Mouse (Mus musculus): ENCODE measurements around the gene Lrrc4c. TPM values are rescaled to one million over a fixed set of nuclear protein-coding genes. Genes with fewer than 3 reads are reported as not detected.

Gene Lrrc4c
- total RNA-seq, 1 experiment: 0.09 TPM

DNA sequence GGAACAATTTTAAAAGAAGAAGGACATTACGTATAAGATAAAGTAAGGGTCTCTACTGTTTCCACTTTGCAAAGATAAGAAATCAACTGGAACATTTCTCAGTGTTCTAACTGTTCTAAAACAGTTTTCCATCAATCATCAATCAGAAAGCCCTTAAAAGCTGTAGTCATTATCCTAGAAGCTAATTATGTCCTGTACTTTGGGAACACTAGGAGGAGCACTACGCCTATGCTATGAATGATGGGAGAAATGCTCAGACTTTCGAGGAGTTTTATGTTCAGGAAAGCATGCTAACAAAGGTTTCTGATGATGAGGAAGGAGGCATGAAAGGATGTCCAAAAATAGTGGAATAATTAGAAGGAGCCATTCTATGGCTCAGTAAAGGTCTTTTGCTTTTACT lies 219.5 kb downstream of the Lrrc4c start:
- no peaks in the 10 kb centered on the region for H3K36me3 ChIP-seq (ENCODE audit: control insufficient read depth, insufficient read depth, low read length, poor library complexity, severe bottlenecking)
- no peak overlapping the region for H3K9ac ChIP-seq (ENCODE audit: insufficient read depth, low read depth, low read length, poor library complexity, severe bottlenecking)
- no peak for DNase-seq (ENCODE audit: low read depth, low spot score)
- H3K4me1 ChIP-seq (ENCODE audit: control insufficient read depth in 2 of 2, insufficient read depth in 2 of 2, low read length in 2 of 2, poor library complexity in 1 of 2): no peaks in the 10 kb centered on the region
- no peak overlapping the region for H3K4me3 ChIP-seq (ENCODE audit: insufficient read depth in 1 of 2, low read depth in 1 of 2, low read length in 2 of 2, poor library complexity in 1 of 2, severe bottlenecking in 1 of 2)
- in situ Hi-C loops (cut with MboI; ENCODE audit: low sequenced_read_pairs in 2 of 2, unreplicated experiment in 2 of 2): no loop called here
- H3K27ac ChIP-seq (ENCODE audit: insufficient read depth, low read depth, low read length, poor library complexity, severe bottlenecking): no peak overlapping the region
- TF ChIP-seq HCFC1 (IDR thresholded peaks at IDR 0.05; ENCODE audit: borderline replicate concordance, insufficient read depth, low read length) (no peak), CHD2 (IDR thresholded peaks at IDR 0.05; ENCODE audit: low read depth, low read length) (no peak), MAFK (IDR thresholded peaks at IDR 0.05; ENCODE audit: insufficient read depth, low read depth, low read length) (no peak), ZNF384 (IDR thresholded peaks at IDR 0.05; ENCODE audit: low read depth, low read length) (no peak), ZC3H11A (IDR thresholded peaks at IDR 0.05; ENCODE audit: borderline replicate concordance, low read depth, low read length) (no peak)
- H3K9me3 ChIP-seq (ENCODE audit: control insufficient read depth, insufficient read depth, low read depth, low read length): no peaks in the 10 kb centered on the region

DNA sequence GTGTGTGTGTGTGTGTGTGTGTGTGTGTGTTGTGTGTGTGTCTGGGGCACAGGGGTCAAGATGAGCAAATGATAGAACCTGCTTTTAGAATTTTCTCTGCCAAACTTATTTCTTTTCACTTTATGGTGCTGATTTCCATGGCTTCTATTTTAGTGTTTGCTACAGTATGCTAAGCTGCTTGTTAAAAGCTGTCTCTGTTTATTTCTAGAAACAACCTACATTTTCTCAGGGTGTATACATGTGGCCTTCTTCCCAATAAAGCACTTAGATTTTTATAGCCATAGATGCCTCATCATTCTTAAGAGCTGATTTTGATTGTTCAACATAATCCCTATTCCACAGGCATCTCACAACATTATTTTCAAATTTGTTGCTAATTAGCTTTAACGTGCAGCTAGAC lies 229.2 kb downstream of the Lrrc4c start:
- DNase-seq (ENCODE audit: low read depth, low spot score): no peak
- no peak overlapping the region for H3K4me3 ChIP-seq (ENCODE audit: insufficient read depth in 1 of 2, low read depth in 1 of 2, low read length in 2 of 2, poor library complexity in 1 of 2, severe bottlenecking in 1 of 2)
- H3K9me3 ChIP-seq (ENCODE audit: control insufficient read depth, insufficient read depth, low read depth, low read length): no peaks in the 10 kb centered on the region
- no peak overlapping the region for H3K9ac ChIP-seq (ENCODE audit: insufficient read depth, low read depth, low read length, poor library complexity, severe bottlenecking)
- in situ Hi-C loops (cut with MboI; ENCODE audit: low sequenced_read_pairs in 2 of 2, unreplicated experiment in 2 of 2): no loop called here
- TF ChIP-seq HCFC1 (IDR thresholded peaks at IDR 0.05; ENCODE audit: borderline replicate concordance, insufficient read depth, low read length) (no peak), CHD2 (IDR thresholded peaks at IDR 0.05; ENCODE audit: low read depth, low read length) (no peak)
- no peak overlapping the region for H3K27ac ChIP-seq (ENCODE audit: insufficient read depth, low read depth, low read length, poor library complexity, severe bottlenecking)
- no peaks in the 10 kb centered on the region for H3K4me1 ChIP-seq (ENCODE audit: control insufficient read depth in 2 of 2, insufficient read depth in 2 of 2, low read length in 2 of 2, poor library complexity in 1 of 2)
- H3K36me3 ChIP-seq (ENCODE audit: control insufficient read depth, insufficient read depth, low read length, poor library complexity, severe bottlenecking): no peaks in the 10 kb centered on the region

DNA sequence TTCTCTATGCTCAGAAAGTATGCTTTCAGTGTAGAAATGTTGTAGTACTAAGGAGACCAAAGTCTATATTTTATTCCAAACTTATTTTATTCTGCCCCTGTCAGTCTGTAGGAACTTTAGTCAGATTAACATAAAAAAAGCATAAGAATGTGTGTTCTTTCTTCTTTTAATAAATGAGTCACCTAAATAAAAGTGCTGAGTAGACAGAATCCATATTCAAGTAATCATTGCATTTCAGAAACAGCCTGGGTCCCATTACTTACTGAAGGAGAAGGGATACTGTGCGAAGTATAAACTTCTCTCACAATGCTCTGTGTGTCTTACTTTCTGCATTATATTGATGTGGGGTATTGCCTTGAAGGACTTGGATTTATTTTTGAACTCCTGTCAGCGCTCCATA lies 255.8 kb downstream of the Lrrc4c start:
- DNase-seq (ENCODE audit: low read depth, low spot score): no peak
- no peaks in the 10 kb centered on the region for H3K36me3 ChIP-seq (ENCODE audit: control insufficient read depth, insufficient read depth, low read length, poor library complexity, severe bottlenecking)
- H3K4me1 ChIP-seq (ENCODE audit: control insufficient read depth in 2 of 2, insufficient read depth in 2 of 2, low read length in 2 of 2, poor library complexity in 1 of 2): no peaks in the 10 kb centered on the region
- TF ChIP-seq MAFK (IDR thresholded peaks at IDR 0.05; ENCODE audit: insufficient read depth, low read depth, low read length) (peak; percentile 90), CHD2 (IDR thresholded peaks at IDR 0.05; ENCODE audit: low read depth, low read length) (no peak)
- in situ Hi-C loops (cut with MboI; ENCODE audit: low sequenced_read_pairs in 2 of 2, unreplicated experiment in 2 of 2): no loop called here
- no peak overlapping the region for H3K4me3 ChIP-seq (ENCODE audit: insufficient read depth in 1 of 2, low read depth in 1 of 2, low read length in 2 of 2, poor library complexity in 1 of 2, severe bottlenecking in 1 of 2)
- no peaks in the 10 kb centered on the region for H3K9me3 ChIP-seq (ENCODE audit: control insufficient read depth, insufficient read depth, low read depth, low read length)
- H3K27ac ChIP-seq (ENCODE audit: insufficient read depth, low read depth, low read length, poor library complexity, severe bottlenecking): no peak overlapping the region
- H3K9ac ChIP-seq (ENCODE audit: insufficient read depth, low read depth, low read length, poor library complexity, severe bottlenecking): no peak overlapping the region

DNA sequence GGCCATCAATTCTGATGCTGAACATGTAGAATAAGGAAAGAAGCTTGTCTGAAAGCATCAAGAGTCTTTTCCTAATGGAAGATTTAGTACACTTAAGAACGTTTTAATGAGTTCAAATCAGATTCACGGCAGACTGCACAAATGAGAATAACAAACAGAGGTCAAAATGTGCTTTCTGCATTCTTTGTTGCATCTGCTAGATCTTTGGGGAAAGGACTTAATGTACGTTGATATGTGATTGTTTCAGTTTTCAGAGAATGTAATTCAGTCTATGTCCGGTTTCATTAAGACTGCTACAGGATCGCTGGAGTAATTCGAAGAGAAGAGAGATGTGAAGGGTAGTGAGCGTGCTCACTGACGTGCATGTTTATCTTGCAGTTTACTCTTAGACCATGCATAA lies 259.7 kb downstream of the Lrrc4c start:
- in situ Hi-C loops (cut with MboI; ENCODE audit: low sequenced_read_pairs in 2 of 2, unreplicated experiment in 2 of 2): no loop called here
- Histone ChIP-seq H3K4me1 (ENCODE audit: control insufficient read depth in 2 of 2, insufficient read depth in 2 of 2, low read length in 2 of 2, poor library complexity in 1 of 2) (no peaks in the 10 kb centered on the region), H3K9me3 (ENCODE audit: control insufficient read depth, insufficient read depth, low read depth, low read length) (no peaks in the 10 kb centered on the region), H3K27ac (ENCODE audit: insufficient read depth, low read depth, low read length, poor library complexity, severe bottlenecking) (no peak overlapping the region), H3K36me3 (ENCODE audit: control insufficient read depth, insufficient read depth, low read length, poor library complexity, severe bottlenecking) (no peaks in the 10 kb centered on the region), H3K4me3 (ENCODE audit: insufficient read depth in 1 of 2, low read depth in 1 of 2, low read length in 2 of 2, poor library complexity in 1 of 2, severe bottlenecking in 1 of 2) (no peak overlapping the region), H3K9ac (ENCODE audit: insufficient read depth, low read depth, low read length, poor library complexity, severe bottlenecking) (no peak overlapping the region)
- no peak for DNase-seq (ENCODE audit: low read depth, low spot score)
- TF ChIP-seq ZC3H11A (IDR thresholded peaks at IDR 0.05; ENCODE audit: borderline replicate concordance, low read depth, low read length): no peak
- TF ChIP-seq CHD2 (IDR thresholded peaks at IDR 0.05; ENCODE audit: low read depth, low read length): no peak
- TF ChIP-seq ZNF384 (IDR thresholded peaks at IDR 0.05; ENCODE audit: low read depth, low read length): no peak
- no peak for TF ChIP-seq MAFK (IDR thresholded peaks at IDR 0.05; ENCODE audit: insufficient read depth, low read depth, low read length)
- TF ChIP-seq HCFC1 (IDR thresholded peaks at IDR 0.05; ENCODE audit: borderline replicate concordance, insufficient read depth, low read length): no peak

DNA sequence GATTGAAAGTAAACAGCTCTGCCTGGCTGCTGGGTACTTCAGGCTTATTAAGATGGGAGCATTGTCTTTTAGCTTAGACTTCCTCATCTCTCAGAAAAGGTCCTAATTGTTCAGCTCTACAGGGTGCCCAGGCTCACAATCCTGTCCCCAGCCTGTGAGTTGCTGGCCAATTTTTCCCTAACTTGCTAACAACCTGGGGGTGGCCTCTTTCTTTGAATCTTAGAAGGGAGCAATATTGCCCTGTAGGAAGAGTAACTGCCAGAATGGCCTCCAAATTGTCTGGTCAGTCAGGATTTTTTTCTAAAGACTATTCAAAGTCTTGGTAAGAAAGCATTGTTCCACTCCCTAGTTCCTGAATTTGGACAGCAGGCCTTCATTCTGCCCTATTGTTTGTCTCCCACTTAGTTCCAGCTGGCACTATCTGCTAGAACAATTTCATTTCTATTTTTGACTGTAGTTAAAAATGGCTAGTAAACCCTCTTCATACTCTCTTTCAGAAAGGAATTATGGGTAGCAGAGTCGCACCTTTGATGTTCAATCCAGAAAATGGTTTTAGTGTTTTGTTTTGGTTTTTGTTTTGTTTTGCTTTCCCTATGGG lies 262.3 kb downstream of the Lrrc4c start:
- Histone ChIP-seq H3K9me3 (ENCODE audit: control insufficient read depth, insufficient read depth, low read depth, low read length) (no peaks in the 10 kb centered on the region), H3K9ac (ENCODE audit: insufficient read depth, low read depth, low read length, poor library complexity, severe bottlenecking) (no peak overlapping the region), H3K4me3 (ENCODE audit: insufficient read depth in 1 of 2, low read depth in 1 of 2, low read length in 2 of 2, poor library complexity in 1 of 2, severe bottlenecking in 1 of 2) (no peak overlapping the region), H3K27ac (ENCODE audit: insufficient read depth, low read depth, low read length, poor library complexity, severe bottlenecking) (no peak overlapping the region), H3K36me3 (ENCODE audit: control insufficient read depth, insufficient read depth, low read length, poor library complexity, severe bottlenecking) (no peaks in the 10 kb centered on the region), H3K4me1 (ENCODE audit: control insufficient read depth in 2 of 2, insufficient read depth in 2 of 2, low read length in 2 of 2, poor library complexity in 1 of 2) (no peaks in the 10 kb centered on the region)
- in situ Hi-C loops (cut with MboI; ENCODE audit: low sequenced_read_pairs in 2 of 2, unreplicated experiment in 2 of 2): no loop called here
- no peak for TF ChIP-seq ZNF384 (IDR thresholded peaks at IDR 0.05; ENCODE audit: low read depth, low read length)
- TF ChIP-seq CHD2 (IDR thresholded peaks at IDR 0.05; ENCODE audit: low read depth, low read length): no peak
- no peak for TF ChIP-seq MAFK (IDR thresholded peaks at IDR 0.05; ENCODE audit: insufficient read depth, low read depth, low read length)
- no peak for TF ChIP-seq HCFC1 (IDR thresholded peaks at IDR 0.05; ENCODE audit: borderline replicate concordance, insufficient read depth, low read length)
- TF ChIP-seq ZC3H11A (IDR thresholded peaks at IDR 0.05; ENCODE audit: borderline replicate concordance, low read depth, low read length): no peak
- DNase-seq (ENCODE audit: low read depth, low spot score): no peak

Data from ES-E14 (cell line).